Mouse (Mus musculus): ENCODE data around the gene E430018J23Rik. TPM values are rescaled to one million over a fixed set of nuclear protein-coding genes. Genes with fewer than 3 reads are reported as not detected.
"Not testable (repeated sequence)": the region's sequence is repeated elsewhere in the genome, so short reads cannot be mapped to it uniquely, and the experiment has no call there.

E430018J23Rik gene
- total and polyA plus RNA-seq, 2 experiments from 2014 or later: 1.4 to 9.1 TPM

DNA sequence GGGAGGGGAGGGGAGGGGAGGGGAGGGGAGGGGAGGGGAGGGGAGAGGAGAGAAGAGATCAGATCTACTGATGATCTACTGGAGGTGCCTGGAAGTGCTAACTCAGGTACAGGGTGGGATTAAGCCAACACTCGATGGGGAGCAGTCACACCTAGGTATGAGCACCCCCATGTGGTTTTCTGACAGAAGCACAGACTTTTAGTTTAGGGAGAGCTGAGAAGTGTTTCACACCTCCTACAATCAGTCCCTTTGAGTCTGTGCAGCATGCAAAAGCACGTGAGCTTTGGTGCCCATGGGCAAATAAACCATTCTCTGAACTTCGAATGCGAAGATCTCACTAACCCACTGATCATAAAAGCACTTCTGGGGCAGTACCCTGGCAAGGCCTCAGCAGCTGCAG is 51.1 kb downstream of the E430018J23Rik start:
- Histone ChIP-seq H3K27ac (ENCODE audit: low read depth, low read length) (no peak overlapping the region), H3K4me3 (ENCODE audit: low read depth, low read length) (no peak overlapping the region), H3K4me2 (ENCODE audit: low read depth, low read length, poor library complexity, severe bottlenecking) (no peak overlapping the region), H3K36me3 (ENCODE audit: insufficient read depth, low read length) (peaks cover 7% of the 10 kb centered on the region; the same call in 1 of the 2 replicates), H3K9ac (replicated peaks; ENCODE audit: low read length, poor library complexity, severe bottlenecking) (no peak overlapping the region), H3K9me3 (ENCODE audit: low read length) (no peaks in the 10 kb centered on the region), H3K4me1 (ENCODE audit: insufficient read depth, low read length) (peaks cover 3% of the 10 kb centered on the region), H3K27me3 (ENCODE audit: insufficient read depth, low read length) (no peaks in the 10 kb centered on the region)
- ATAC-seq (ENCODE audit: low FRiP score) (no peak), DNase-seq (ENCODE audit: low spot score) (peak; percentile 25)
- 68% methylated on average over 4 of the region's 4 CpGs for WGBS
- peak; percentile 56 for TF ChIP-seq CTCF (IDR thresholded peaks at IDR 0.05)

- DNase-seq (ENCODE audit: low spot score); H3K4me2 ChIP-seq (ENCODE audit: low read depth, low read length, poor library complexity, severe bottlenecking); H3K36me3 ChIP-seq (ENCODE audit: insufficient read depth, low read length); ATAC-seq (ENCODE audit: low FRiP score); H3K9ac ChIP-seq (replicated peaks; ENCODE audit: low read length, poor library complexity, severe bottlenecking); H3K4me3 ChIP-seq (ENCODE audit: low read depth, low read length); H3K27me3 ChIP-seq (ENCODE audit: insufficient read depth, low read length); H3K9me3 ChIP-seq (ENCODE audit: low read length); H3K27ac ChIP-seq (ENCODE audit: low read depth, low read length); H3K4me1 ChIP-seq (ENCODE audit: insufficient read depth, low read length): not testable (repeated sequence)
- WGBS: 94% methylated on average over 5 of the region's 6 CpGs
Observed at GRCm38 (mm10) chr7:127341861-127342260, 51.6 kb downstream of the E430018J23Rik start.

- Histone ChIP-seq H3K4me1 (ENCODE audit: insufficient read depth, low read length) (peaks cover 3% of the 10 kb centered on the region), H3K36me3 (ENCODE audit: insufficient read depth, low read length) (peaks cover 7% of the 10 kb centered on the region; the same call in 1 of the 2 replicates), H3K9ac (replicated peaks; ENCODE audit: low read length, poor library complexity, severe bottlenecking) (no peak overlapping the region), H3K9me3 (ENCODE audit: low read length) (no peaks in the 10 kb centered on the region), H3K4me2 (ENCODE audit: low read depth, low read length, poor library complexity, severe bottlenecking) (no peak overlapping the region), H3K27ac (ENCODE audit: low read depth, low read length) (no peak overlapping the region), H3K27me3 (ENCODE audit: insufficient read depth, low read length) (no peaks in the 10 kb centered on the region), H3K4me3 (ENCODE audit: low read depth, low read length) (no peak overlapping the region)
- ATAC-seq (ENCODE audit: low FRiP score) (no peak), DNase-seq (ENCODE audit: low spot score) (no peak)
- WGBS: 94% methylated on average over 8 of the region's 8 CpGs
- no peak for TF ChIP-seq CTCF (IDR thresholded peaks at IDR 0.05)
Observed at GRCm38 (mm10) chr7:127341356-127341755, 52.1 kb downstream of the E430018J23Rik start.

Other genes starting within 250 kb of the E430018J23Rik start
- 85.7 and 103 TPM in 2 replicates for gene Cd2bp2, start 197.6 kb downstream of the E430018J23Rik start, total RNA-seq (2014; rRNA removed)
- 62.6 and 64.8 TPM in 2 replicates for gene Cd2bp2, start 197.6 kb downstream of the E430018J23Rik start, polyA plus RNA-seq (2015; fragmentation: Nextera tagmentation; extraction: Ambion mirVana)
- gene Tbc1d10b, start 185.2 kb downstream of the E430018J23Rik start, total RNA-seq (2014; rRNA removed): 70.2 and 72.3 TPM in 2 replicates
- gene Tbc1d10b, start 185.2 kb downstream of the E430018J23Rik start, polyA plus RNA-seq (2015; fragmentation: Nextera tagmentation; extraction: Ambion mirVana): 24.5 and 28.7 TPM in 2 replicates
- 0.90 and 1.4 TPM in 2 replicates for gene Mylpf, start 184.7 kb downstream of the E430018J23Rik start, total RNA-seq (2014; rRNA removed)
- 1.5 and 2.2 TPM in 2 replicates for gene Mylpf, start 184.7 kb downstream of the E430018J23Rik start, polyA plus RNA-seq (2015; fragmentation: Nextera tagmentation; extraction: Ambion mirVana)
- gene Zfp553, start 160.6 kb downstream of the E430018J23Rik start, total RNA-seq (2014; rRNA removed): 37.4 and 39.6 TPM in 2 replicates
- 32.3 TPM in 2 replicates for gene Zfp553, start 160.6 kb downstream of the E430018J23Rik start, polyA plus RNA-seq (2015; fragmentation: Nextera tagmentation; extraction: Ambion mirVana)
- gene Sept1, start 160.5 kb downstream of the E430018J23Rik start, total RNA-seq (2014; rRNA removed): 0.22 and 3.7 TPM in 2 replicates
- gene Sept1, start 160.5 kb downstream of the E430018J23Rik start, polyA plus RNA-seq (2015; fragmentation: Nextera tagmentation; extraction: Ambion mirVana): 4.2 and 5.3 TPM in 2 replicates
- 76.8 and 94.5 TPM in 2 replicates for gene Zfp771, start 149.4 kb downstream of the E430018J23Rik start, total RNA-seq (2014; rRNA removed)
- gene Zfp771, start 149.4 kb downstream of the E430018J23Rik start, polyA plus RNA-seq (2015; fragmentation: Nextera tagmentation; extraction: Ambion mirVana): 80.2 and 83.8 TPM in 2 replicates
- 75.0 and 92.2 TPM in 2 replicates for gene Dctpp1, start 132.9 kb downstream of the E430018J23Rik start, total RNA-seq (2014; rRNA removed)
- gene Dctpp1, start 132.9 kb downstream of the E430018J23Rik start, polyA plus RNA-seq (2015; fragmentation: Nextera tagmentation; extraction: Ambion mirVana): 120 and 132 TPM in 2 replicates
- 70.0 and 79.3 TPM in 2 replicates for gene Sephs2, start 119.6 kb downstream of the E430018J23Rik start, total RNA-seq (2014; rRNA removed)
- gene Sephs2, start 119.6 kb downstream of the E430018J23Rik start, polyA plus RNA-seq (2015; fragmentation: Nextera tagmentation; extraction: Ambion mirVana): 95.1 and 95.2 TPM in 2 replicates
- gene Itgal, start 97.4 kb downstream of the E430018J23Rik start, total RNA-seq (2014; rRNA removed): 0.49 and 0.61 TPM in 2 replicates
- 0.22 TPM in 2 replicates for gene Itgal, start 97.4 kb downstream of the E430018J23Rik start, polyA plus RNA-seq (2015; fragmentation: Nextera tagmentation; extraction: Ambion mirVana)
- 47.2 and 56.3 TPM in 2 replicates for gene Zfp768, start 48.0 kb downstream of the E430018J23Rik start, total RNA-seq (2014; rRNA removed)
- 12.7 and 14.9 TPM in 2 replicates for gene Zfp768, start 48.0 kb downstream of the E430018J23Rik start, polyA plus RNA-seq (2015; fragmentation: Nextera tagmentation; extraction: Ambion mirVana)
- 8.3 and 8.6 TPM in 2 replicates for gene Zfp747, start 17.6 kb downstream of the E430018J23Rik start, total RNA-seq (2014; rRNA removed)
- gene Zfp747, start 17.6 kb downstream of the E430018J23Rik start, polyA plus RNA-seq (2015; fragmentation: Nextera tagmentation; extraction: Ambion mirVana): 4.0 and 5.8 TPM in 2 replicates
- 4.0 and 4.1 TPM in 2 replicates for gene 9130019O22Rik, start 6.5 kb downstream of the E430018J23Rik start, total RNA-seq (2014; rRNA removed)
- gene 9130019O22Rik, start 6.5 kb downstream of the E430018J23Rik start, polyA plus RNA-seq (2015; fragmentation: Nextera tagmentation; extraction: Ambion mirVana): 1.4 and 2.0 TPM in 2 replicates
- gene Zfp764, start 13.2 kb upstream of the E430018J23Rik start, total RNA-seq (2014; rRNA removed): 4.7 and 6.7 TPM in 2 replicates
- 2.7 and 3.6 TPM in 2 replicates for gene Zfp764, start 13.2 kb upstream of the E430018J23Rik start, polyA plus RNA-seq (2015; fragmentation: Nextera tagmentation; extraction: Ambion mirVana)
- 21.1 and 33.1 TPM in 2 replicates for gene Zfp688, start 28.4 kb upstream of the E430018J23Rik start, total RNA-seq (2014; rRNA removed)
- 34.3 and 36.0 TPM in 2 replicates for gene Zfp688, start 28.4 kb upstream of the E430018J23Rik start, polyA plus RNA-seq (2015; fragmentation: Nextera tagmentation; extraction: Ambion mirVana)
- gene Zfp689, start 55.5 kb upstream of the E430018J23Rik start, total RNA-seq (2014; rRNA removed): 7.7 and 11.0 TPM in 2 replicates
- gene Zfp689, start 55.5 kb upstream of the E430018J23Rik start, polyA plus RNA-seq (2015; fragmentation: Nextera tagmentation; extraction: Ambion mirVana): 7.3 and 8.0 TPM in 2 replicates
- 36.2 and 38.7 TPM in 2 replicates for gene Prr14, start 66.0 kb upstream of the E430018J23Rik start, total RNA-seq (2014; rRNA removed)
- gene Prr14, start 66.0 kb upstream of the E430018J23Rik start, polyA plus RNA-seq (2015; fragmentation: Nextera tagmentation; extraction: Ambion mirVana): 28.2 and 28.3 TPM in 2 replicates
- gene Fbrs, start 85.6 kb upstream of the E430018J23Rik start, total RNA-seq (2014; rRNA removed): 41.0 and 44.8 TPM in 2 replicates
- gene Fbrs, start 85.6 kb upstream of the E430018J23Rik start, polyA plus RNA-seq (2015; fragmentation: Nextera tagmentation; extraction: Ambion mirVana): 9.6 and 11.8 TPM in 2 replicates
- gene Srcap, start 118.4 kb upstream of the E430018J23Rik start, total RNA-seq (2014; rRNA removed): 31.7 and 50.8 TPM in 2 replicates
- 25.9 and 30.4 TPM in 2 replicates for gene Srcap, start 118.4 kb upstream of the E430018J23Rik start, polyA plus RNA-seq (2015; fragmentation: Nextera tagmentation; extraction: Ambion mirVana)
- 19.6 and 32.1 TPM in 2 replicates for gene Gm42715, start 126.0 kb upstream of the E430018J23Rik start, total RNA-seq (2014; rRNA removed)
- gene Gm42715, start 126.0 kb upstream of the E430018J23Rik start, polyA plus RNA-seq (2015; fragmentation: Nextera tagmentation; extraction: Ambion mirVana): 9.0 and 11.4 TPM in 2 replicates
- 1.9 and 2.7 TPM in 2 replicates for gene Tmem265, start 167.8 kb upstream of the E430018J23Rik start, total RNA-seq (2014; rRNA removed)
- gene Tmem265, start 167.8 kb upstream of the E430018J23Rik start, polyA plus RNA-seq (2015; fragmentation: Nextera tagmentation; extraction: Ambion mirVana): 8.7 and 9.7 TPM in 2 replicates
- gene Phkg2, start 179.7 kb upstream of the E430018J23Rik start, total RNA-seq (2014; rRNA removed): 54.0 and 60.9 TPM in 2 replicates
- gene Phkg2, start 179.7 kb upstream of the E430018J23Rik start, polyA plus RNA-seq (2015; fragmentation: Nextera tagmentation; extraction: Ambion mirVana): 62.5 and 64.7 TPM in 2 replicates
- 6.7 and 8.1 TPM in 2 replicates for gene Ccdc189, start 195.0 kb upstream of the E430018J23Rik start, total RNA-seq (2014; rRNA removed)
- gene Ccdc189, start 195.0 kb upstream of the E430018J23Rik start, polyA plus RNA-seq (2015; fragmentation: Nextera tagmentation; extraction: Ambion mirVana): 11.8 and 13.5 TPM in 2 replicates
- 34.5 and 42.9 TPM in 2 replicates for gene Rnf40, start 195.1 kb upstream of the E430018J23Rik start, total RNA-seq (2014; rRNA removed)
- 38.1 and 40.9 TPM in 2 replicates for gene Rnf40, start 195.1 kb upstream of the E430018J23Rik start, polyA plus RNA-seq (2015; fragmentation: Nextera tagmentation; extraction: Ambion mirVana)
- 36.1 and 42.6 TPM in 2 replicates for gene Zfp629, start 222.2 kb upstream of the E430018J23Rik start, total RNA-seq (2014; rRNA removed)
- 15.1 and 15.5 TPM in 2 replicates for gene Zfp629, start 222.2 kb upstream of the E430018J23Rik start, polyA plus RNA-seq (2015; fragmentation: Nextera tagmentation; extraction: Ambion mirVana)